Mouse (Mus musculus) urinary bladder, adult 2 months (tissue): ENCODE measurements around the gene Irak1bp1. TPM values are rescaled to one million over a fixed set of nuclear protein-coding genes. Genes with fewer than 3 reads are reported as not detected.

Experiments used
- DNase-seq: peaks from one replicate; pipeline ENCODE4 v3.0.0; 2022; ENCODE audit warnings: low spot score
- polyA plus RNA-seq: library from polyadenylated mRNA; depleted of rRNA; stranded (reverse); fragments of >200 nt; gene quantifications from 2 replicates; pipeline ENCODE4 v1.2.3, GENCODE M21; 2012; rRNA removed

Gene Irak1bp1
- polyA plus RNA-seq, 1 experiment, result 11.3 TPM

DNA sequence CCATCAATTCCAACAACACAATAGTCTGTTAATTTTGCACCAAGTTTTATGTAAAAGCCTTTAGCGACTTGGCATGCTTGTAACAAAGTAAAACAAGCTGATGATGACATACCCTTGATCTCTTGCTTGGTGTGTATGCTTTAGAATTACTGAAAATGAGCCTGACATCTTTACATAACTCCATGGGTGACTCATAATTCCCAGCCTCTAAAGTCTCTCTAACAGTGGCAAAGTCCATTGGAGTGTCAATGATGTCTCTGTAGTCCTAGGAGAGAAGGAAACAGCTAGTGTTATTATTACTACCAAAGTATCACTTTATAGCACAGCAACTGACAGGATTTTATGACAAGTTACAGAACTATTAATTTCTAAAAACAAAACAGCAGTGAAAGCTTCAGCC lies 47.7 kb downstream of the Irak1bp1 start:
- DNase-seq, result no peak

DNA sequence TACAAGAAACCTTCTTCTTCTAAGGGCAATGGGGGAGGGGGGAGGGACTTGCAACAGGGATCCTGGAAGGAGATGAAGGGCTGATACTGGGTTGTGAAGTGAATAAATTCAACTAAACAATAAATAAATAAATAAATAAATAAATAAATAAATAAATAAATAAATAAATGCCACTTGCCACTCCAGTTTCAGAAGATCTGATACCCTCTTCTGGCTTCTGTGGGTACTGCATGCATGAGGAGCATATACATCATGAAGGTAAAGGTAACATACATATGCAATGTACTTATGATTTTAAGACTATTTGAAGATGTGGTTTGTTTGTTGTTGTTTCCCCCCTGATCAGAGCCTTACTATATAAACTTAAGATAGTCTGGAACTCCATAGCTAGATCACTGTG lies 54.8 kb downstream of the Irak1bp1 start:
- DNase-seq, result no peak

DNA sequence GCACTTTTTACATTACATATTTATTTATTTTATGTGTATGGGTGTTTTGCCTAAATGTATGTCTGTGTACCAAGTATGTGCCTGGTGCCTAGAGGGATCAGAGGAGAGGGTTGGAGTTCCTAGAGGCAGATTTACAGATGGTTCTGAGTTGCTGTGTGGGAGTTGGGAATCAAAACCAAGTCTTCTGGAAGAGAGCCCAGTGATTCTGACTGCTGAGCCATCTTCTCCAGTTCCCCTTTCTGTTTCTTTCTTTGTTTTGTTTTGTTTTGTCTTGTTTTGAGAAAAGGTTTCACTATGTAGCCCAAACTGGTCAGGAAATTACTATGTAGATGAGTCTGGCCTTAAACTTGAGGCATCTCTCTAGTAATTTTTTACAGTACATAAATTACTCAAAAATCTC lies 59.3 kb downstream of the Irak1bp1 start:
- DNase-seq, result no peak

Other genes with a start within 250 kb of the Irak1bp1 start
- 8.4 and 11.6 TPM in 2 replicates for gene Phip, start 146.0 kb downstream of the Irak1bp1 start, polyA plus RNA-seq